Mouse (Mus musculus): ENCODE data around the gene Gdi2. TPM values are rescaled to one million over a fixed set of nuclear protein-coding genes. Genes with fewer than 3 reads are reported as not detected.

Gdi2 gene
- total RNA-seq, 1 experiment = 359 TPM

GRCm38 (mm10) chr13:3538969-3539562, 1.2 kb downstream of the Gdi2 start:
- in situ Hi-C loops (cut with MboI; ENCODE audit: low sequenced_read_pairs in 2 of 2, unreplicated experiment in 2 of 2) = no loop called here
- DNase-seq (ENCODE audit: low read depth, low spot score) = no peak
- H3K36me3 ChIP-seq (ENCODE audit: control insufficient read depth, insufficient read depth, low read length, poor library complexity, severe bottlenecking) = peaks cover 1% of the 10 kb centered on the region
- no peaks in the 10 kb centered on the region for H3K9me3 ChIP-seq (ENCODE audit: control insufficient read depth, insufficient read depth, low read depth, low read length)
- no peak for TF ChIP-seq CHD2 (IDR thresholded peaks at IDR 0.05; ENCODE audit: low read depth, low read length)
- TF ChIP-seq HCFC1 (IDR thresholded peaks at IDR 0.05; ENCODE audit: borderline replicate concordance, insufficient read depth, low read length) = no peak
- TF ChIP-seq ZC3H11A (IDR thresholded peaks at IDR 0.05; ENCODE audit: borderline replicate concordance, low read depth, low read length) = no peak
- no peak for TF ChIP-seq ZNF384 (IDR thresholded peaks at IDR 0.05; ENCODE audit: low read depth, low read length)
- TF ChIP-seq MAFK (IDR thresholded peaks at IDR 0.05; ENCODE audit: insufficient read depth, low read depth, low read length) = no peak
- peaks cover 6 to 8% of the 10 kb centered on the region in 2 experiments for H3K4me1 ChIP-seq (ENCODE audit: control insufficient read depth in 2 of 2, insufficient read depth in 2 of 2, low read length in 2 of 2, poor library complexity in 1 of 2)
- H3K9ac ChIP-seq (ENCODE audit: insufficient read depth, low read depth, low read length, poor library complexity, severe bottlenecking) = peak overlapping the region; percentile 99; the same call in 1 of the 2 replicates
- H3K27ac ChIP-seq (ENCODE audit: insufficient read depth, low read depth, low read length, poor library complexity, severe bottlenecking) = no peak overlapping the region; the same call in 1 of the 2 replicates
- H3K4me3 ChIP-seq (ENCODE audit: insufficient read depth in 1 of 2, low read depth in 1 of 2, low read length in 2 of 2, poor library complexity in 1 of 2, severe bottlenecking in 1 of 2) = peak overlapping the region; percentile 91 to 96

- no peak overlapping the region for H3K27ac ChIP-seq (ENCODE audit: insufficient read depth, low read depth, low read length, poor library complexity, severe bottlenecking)
- DNase-seq (ENCODE audit: low read depth, low spot score) = no peak
- peak overlapping the region; percentile 13 to 16; a peak in 2 of 4 replicates for H3K4me3 ChIP-seq (ENCODE audit: insufficient read depth in 1 of 2, low read depth in 1 of 2, low read length in 2 of 2, poor library complexity in 1 of 2, severe bottlenecking in 1 of 2)
- peak overlapping the region; percentile 23; the same call in 1 of the 2 replicates for H3K9ac ChIP-seq (ENCODE audit: insufficient read depth, low read depth, low read length, poor library complexity, severe bottlenecking)
- H3K4me1 ChIP-seq (ENCODE audit: control insufficient read depth in 2 of 2, insufficient read depth in 2 of 2, low read length in 2 of 2, poor library complexity in 1 of 2) = peaks cover 6 to 8% of the 10 kb centered on the region in 2 experiments
- H3K36me3 ChIP-seq (ENCODE audit: control insufficient read depth, insufficient read depth, low read length, poor library complexity, severe bottlenecking) = peaks cover 1% of the 10 kb centered on the region
- no peaks in the 10 kb centered on the region for H3K9me3 ChIP-seq (ENCODE audit: control insufficient read depth, insufficient read depth, low read depth, low read length)
- in situ Hi-C loops (cut with MboI; ENCODE audit: low sequenced_read_pairs in 2 of 2, unreplicated experiment in 2 of 2) = no loop called here
- TF ChIP-seq CHD2 (IDR thresholded peaks at IDR 0.05; ENCODE audit: low read depth, low read length) = no peak
- no peak for TF ChIP-seq MAFK (IDR thresholded peaks at IDR 0.05; ENCODE audit: insufficient read depth, low read depth, low read length)
- no peak for TF ChIP-seq ZC3H11A (IDR thresholded peaks at IDR 0.05; ENCODE audit: borderline replicate concordance, low read depth, low read length)
- no peak for TF ChIP-seq ZNF384 (IDR thresholded peaks at IDR 0.05; ENCODE audit: low read depth, low read length)
- TF ChIP-seq HCFC1 (IDR thresholded peaks at IDR 0.05; ENCODE audit: borderline replicate concordance, insufficient read depth, low read length) = no peak
Measured at GRCm38 (mm10) chr13:3540166-3540565, 2.3 kb downstream of the Gdi2 start.

GRCm38 (mm10) chr13:3541159-3541782, 3.4 kb downstream of the Gdi2 start:
- no peak for DNase-seq (ENCODE audit: low read depth, low spot score)
- in situ Hi-C loops (cut with MboI; ENCODE audit: low sequenced_read_pairs in 2 of 2, unreplicated experiment in 2 of 2) = no loop called here
- Histone ChIP-seq H3K4me1 (ENCODE audit: control insufficient read depth in 2 of 2, insufficient read depth in 2 of 2, low read length in 2 of 2, poor library complexity in 1 of 2) (peaks cover 8% of the 10 kb centered on the region in 2 experiments), H3K4me3 (ENCODE audit: insufficient read depth in 1 of 2, low read depth in 1 of 2, low read length in 2 of 2, poor library complexity in 1 of 2, severe bottlenecking in 1 of 2) (no peak overlapping the region), H3K9ac (ENCODE audit: insufficient read depth, low read depth, low read length, poor library complexity, severe bottlenecking) (no peak overlapping the region), H3K9me3 (ENCODE audit: control insufficient read depth, insufficient read depth, low read depth, low read length) (no peaks in the 10 kb centered on the region), H3K36me3 (ENCODE audit: control insufficient read depth, insufficient read depth, low read length, poor library complexity, severe bottlenecking) (peaks cover 1% of the 10 kb centered on the region), H3K27ac (ENCODE audit: insufficient read depth, low read depth, low read length, poor library complexity, severe bottlenecking) (no peak overlapping the region)
- TF ChIP-seq ZC3H11A (IDR thresholded peaks at IDR 0.05; ENCODE audit: borderline replicate concordance, low read depth, low read length) = no peak

GRCm38 (mm10) chr13:3544077-3544874, 6.4 kb downstream of the Gdi2 start:
- no peak for TF ChIP-seq MAFK (IDR thresholded peaks at IDR 0.05; ENCODE audit: insufficient read depth, low read depth, low read length)
- TF ChIP-seq HCFC1 (IDR thresholded peaks at IDR 0.05; ENCODE audit: borderline replicate concordance, insufficient read depth, low read length) = no peak
- TF ChIP-seq ZC3H11A (IDR thresholded peaks at IDR 0.05; ENCODE audit: borderline replicate concordance, low read depth, low read length) = no peak
- TF ChIP-seq ZNF384 (IDR thresholded peaks at IDR 0.05; ENCODE audit: low read depth, low read length) = no peak
- no peak for TF ChIP-seq CHD2 (IDR thresholded peaks at IDR 0.05; ENCODE audit: low read depth, low read length)
- no peak for DNase-seq (ENCODE audit: low read depth, low spot score)
- no peaks in the 10 kb centered on the region for H3K9me3 ChIP-seq (ENCODE audit: control insufficient read depth, insufficient read depth, low read depth, low read length)
- H3K36me3 ChIP-seq (ENCODE audit: control insufficient read depth, insufficient read depth, low read length, poor library complexity, severe bottlenecking) = peaks cover 4% of the 10 kb centered on the region
- no peak overlapping the region for H3K27ac ChIP-seq (ENCODE audit: insufficient read depth, low read depth, low read length, poor library complexity, severe bottlenecking)
- no peak overlapping the region for H3K4me3 ChIP-seq (ENCODE audit: insufficient read depth in 1 of 2, low read depth in 1 of 2, low read length in 2 of 2, poor library complexity in 1 of 2, severe bottlenecking in 1 of 2)
- peaks cover 8 to 10% of the 10 kb centered on the region in 2 experiments for H3K4me1 ChIP-seq (ENCODE audit: control insufficient read depth in 2 of 2, insufficient read depth in 2 of 2, low read length in 2 of 2, poor library complexity in 1 of 2)
- in situ Hi-C loops (cut with MboI; ENCODE audit: low sequenced_read_pairs in 2 of 2, unreplicated experiment in 2 of 2) = no loop called here
- H3K9ac ChIP-seq (ENCODE audit: insufficient read depth, low read depth, low read length, poor library complexity, severe bottlenecking) = no peak overlapping the region

Data from ES-E14 (cell line).